Mouse (Mus musculus) hindbrain, embryonic 13.5 days (tissue): ENCODE measurements around the gene Gm17581. TPM values are rescaled to one million over a fixed set of nuclear protein-coding genes. Genes with fewer than 3 reads are reported as not detected.

ENCODE experiments used
- polyA plus RNA-seq: library from polyadenylated mRNA; unstranded; fragments of >200 nt; fragmentation: Nextera tagmentation; extraction: Ambion mirVana; gene quantifications from 2 replicates; pipeline ENCODE4 v1.2.1, GENCODE M21; 2015

Gene Gm17581
- polyA plus RNA-seq, 1 experiment from 2014 or later, result not detected

Other genes starting within 250 kb of the Gm17581 start
- 26.6 and 29.0 TPM in 2 replicates for gene Acss2, start 217.9 kb downstream of the Gm17581 start, polyA plus RNA-seq
- gene Ggt7, start 217.6 kb downstream of the Gm17581 start, polyA plus RNA-seq, result 66.3 and 73.6 TPM in 2 replicates
- 14.8 and 16.4 TPM in 2 replicates for gene Gss, start 143.1 kb downstream of the Gm17581 start, polyA plus RNA-seq
- 0.82 and 0.88 TPM in 2 replicates for gene Myh7b, start 124.7 kb downstream of the Gm17581 start, polyA plus RNA-seq
- gene Trpc4ap, start 43.5 kb downstream of the Gm17581 start, polyA plus RNA-seq, result 166 and 170 TPM in 2 replicates
- gene Edem2, start 6.4 kb downstream of the Gm17581 start, polyA plus RNA-seq, result 45.3 and 46.4 TPM in 2 replicates
- gene Procr, start 15.3 kb upstream of the Gm17581 start, polyA plus RNA-seq, result 2.8 and 4.1 TPM in 2 replicates
- gene Mmp24, start 39.5 kb upstream of the Gm17581 start, polyA plus RNA-seq, result 11.3 and 11.9 TPM in 2 replicates
- gene BC029722, start 83.6 kb upstream of the Gm17581 start, polyA plus RNA-seq, result 28.5 and 28.6 TPM in 2 replicates
- gene Eif6, start 91.1 kb upstream of the Gm17581 start, polyA plus RNA-seq, result 148 and 152 TPM in 2 replicates
- gene Fam83c, start 99.0 kb upstream of the Gm17581 start, polyA plus RNA-seq, result 0.60 and 0.63 TPM in 2 replicates
- 57.6 and 59.6 TPM in 2 replicates for gene Uqcc1, start 194.4 kb upstream of the Gm17581 start, polyA plus RNA-seq
- 0.16 TPM in 1 of 2 replicates, not detected in the other for gene Gm15557, start 204.9 kb upstream of the Gm17581 start, polyA plus RNA-seq
- gene Gdf5, start 209.5 kb upstream of the Gm17581 start, polyA plus RNA-seq, result 2.0 and 3.6 TPM in 2 replicates
- gene Cep250, start 220.6 kb upstream of the Gm17581 start, polyA plus RNA-seq, result 18.1 and 18.7 TPM in 2 replicates